Mouse (Mus musculus): ENCODE measurements around the gene Uxs1.

The Uxs1 gene

GRCm38 (mm10) chr1:43798048-43798447 is 29.6 kb downstream of the Uxs1 start:
- no peak for DNase-seq (ENCODE audit: low spot score in 2 of 2)

DNA sequence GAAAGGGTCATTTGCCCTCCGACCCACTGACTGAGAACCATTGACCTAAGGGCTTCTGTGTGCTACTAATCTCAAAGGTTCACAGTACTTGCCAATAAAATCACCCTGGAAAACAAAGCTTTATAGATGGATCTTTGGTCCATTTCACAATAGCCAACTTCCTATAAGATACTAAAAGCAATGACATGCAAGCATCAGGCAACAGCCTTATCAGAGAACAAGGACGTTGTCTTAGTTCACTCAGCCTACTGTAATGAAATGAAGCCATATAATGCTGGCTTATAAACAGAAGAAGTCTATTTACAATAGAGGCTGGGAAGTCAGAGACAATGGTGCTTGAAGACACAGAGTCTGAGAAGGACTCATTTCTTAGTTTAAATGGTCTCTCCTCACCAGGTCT is 37.8 kb downstream of the Uxs1 start:
- no peak for DNase-seq (ENCODE audit: low spot score in 2 of 2)

DNA sequence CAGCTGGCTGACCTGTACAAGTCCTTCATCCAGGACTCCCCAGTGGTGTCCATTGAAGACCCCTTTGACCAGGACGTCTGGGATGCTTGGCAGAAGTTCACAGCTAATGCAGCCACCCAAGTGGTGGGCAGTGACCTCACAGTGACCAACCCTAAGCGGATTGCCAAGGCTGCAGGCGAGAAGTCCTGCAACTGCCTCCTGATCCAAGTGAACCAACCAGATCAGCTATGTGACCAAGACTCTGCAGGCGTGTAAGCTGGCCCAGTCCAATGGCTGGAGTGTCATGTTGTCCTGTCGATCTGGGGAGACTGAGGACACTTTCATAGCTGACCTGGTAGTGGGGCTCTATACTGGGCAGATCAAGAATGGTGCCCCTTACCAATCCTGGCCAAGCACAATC is 40.9 kb downstream of the Uxs1 start:
- no peak for DNase-seq (ENCODE audit: low spot score in 2 of 2)

GRCm38 (mm10) chr1:43785316-43785715 is 42.3 kb downstream of the Uxs1 start:
- DNase-seq (ENCODE audit: low spot score in 2 of 2): no peak

- DNase-seq (ENCODE audit: low spot score in 2 of 2): no peak
These were observed 44.4 kb downstream of the Uxs1 start for GRCm38 (mm10) chr1:43783186-43783585.

DNA sequence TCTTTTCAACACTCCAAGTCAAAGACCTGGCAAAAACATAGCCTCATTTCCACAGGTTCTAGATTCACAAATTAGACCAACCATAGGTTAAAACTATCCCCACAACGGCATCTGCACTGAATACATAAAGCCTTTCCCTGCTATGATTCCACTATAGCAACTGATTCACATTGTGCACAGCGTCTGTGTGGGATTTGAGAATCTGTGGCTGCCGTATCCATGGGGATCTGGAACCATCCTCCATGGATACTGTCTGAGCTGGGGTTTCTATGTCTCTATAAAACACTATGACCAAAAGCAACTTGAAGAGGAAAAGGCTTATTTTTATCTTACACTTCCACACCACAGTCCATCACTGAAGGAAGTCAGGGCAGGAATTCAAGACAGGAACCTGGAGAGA is 44.9 kb downstream of the Uxs1 start:
- DNase-seq (ENCODE audit: low spot score in 2 of 2): no peak

GRCm38 (mm10) chr1:43781672-43782071 is 45.9 kb downstream of the Uxs1 start:
- no peak for DNase-seq (ENCODE audit: low spot score in 2 of 2)

DNA sequence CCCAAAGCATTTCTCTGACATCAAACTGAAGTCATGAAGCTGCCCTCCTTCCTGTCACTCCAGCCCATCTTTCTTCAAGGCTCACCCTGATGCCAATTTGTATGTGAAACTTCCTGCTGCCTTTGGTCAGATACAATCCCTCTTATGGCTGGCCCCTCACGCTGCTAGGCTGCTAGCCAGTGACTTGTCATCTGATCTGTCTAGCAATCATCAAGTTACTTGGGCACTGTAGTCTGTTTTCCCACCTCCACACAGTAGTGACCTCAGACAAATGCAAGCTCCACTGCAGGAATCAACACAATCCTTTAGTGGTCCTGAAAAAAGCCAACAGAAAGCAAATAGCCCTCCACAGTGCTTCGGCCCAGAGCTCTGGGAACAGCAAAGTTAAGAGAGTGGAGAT is 46.4 kb downstream of the Uxs1 start:
- no peak for DNase-seq (ENCODE audit: low spot score in 2 of 2)

- no peak for DNase-seq (ENCODE audit: low spot score in 2 of 2)
These were observed 51.5 kb downstream of the Uxs1 start for GRCm38 (mm10) chr1:43776106-43776505.

GRCm38 (mm10) chr1:43774126-43774525 is 53.5 kb downstream of the Uxs1 start:
- DNase-seq (ENCODE audit: low spot score in 2 of 2): no peak

DNA sequence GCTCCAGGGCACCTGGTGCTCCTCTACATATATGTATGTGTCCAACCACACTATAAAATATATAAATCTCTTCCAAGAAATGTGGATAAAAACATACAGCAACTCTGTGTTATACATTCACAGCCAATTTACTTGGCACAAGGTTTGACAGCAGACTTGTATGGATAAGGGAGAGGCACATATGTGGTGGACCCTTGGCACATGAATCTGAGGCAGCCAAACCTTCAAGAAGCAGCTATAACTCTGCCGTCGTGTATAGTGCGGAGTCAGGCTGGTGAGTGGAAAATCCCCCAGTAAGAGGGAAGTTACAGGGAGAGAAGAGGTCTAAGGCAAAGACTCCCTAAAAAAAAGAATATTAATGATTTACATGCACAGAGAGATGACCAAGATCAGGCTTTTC is 54.9 kb downstream of the Uxs1 start:
- DNase-seq (ENCODE audit: low spot score in 2 of 2): no peak

GRCm38 (mm10) chr1:43770032-43770431 is 57.6 kb downstream of the Uxs1 start:
- DNase-seq (ENCODE audit: low spot score in 2 of 2): no peak

DNA sequence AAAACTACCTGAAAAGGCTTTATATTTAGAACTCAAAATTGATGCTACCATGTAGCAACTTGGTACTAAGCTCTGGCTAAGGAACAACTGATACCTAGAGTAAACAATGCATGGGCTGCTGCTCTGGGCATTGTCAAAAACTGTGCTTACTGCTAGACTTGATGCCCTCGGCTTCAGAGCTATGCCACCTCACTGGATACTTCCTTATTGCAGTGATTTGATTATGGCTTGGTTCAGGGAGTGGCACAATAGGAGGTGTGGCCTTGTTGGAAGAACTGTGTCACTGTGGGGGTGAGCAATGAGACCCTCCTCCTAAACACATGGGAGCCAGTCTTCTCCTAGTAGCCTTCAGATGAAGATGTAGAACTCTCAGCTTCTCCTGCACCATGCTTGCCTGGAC is 58.3 kb downstream of the Uxs1 start:
- no peak for DNase-seq (ENCODE audit: low spot score in 2 of 2)

DNA sequence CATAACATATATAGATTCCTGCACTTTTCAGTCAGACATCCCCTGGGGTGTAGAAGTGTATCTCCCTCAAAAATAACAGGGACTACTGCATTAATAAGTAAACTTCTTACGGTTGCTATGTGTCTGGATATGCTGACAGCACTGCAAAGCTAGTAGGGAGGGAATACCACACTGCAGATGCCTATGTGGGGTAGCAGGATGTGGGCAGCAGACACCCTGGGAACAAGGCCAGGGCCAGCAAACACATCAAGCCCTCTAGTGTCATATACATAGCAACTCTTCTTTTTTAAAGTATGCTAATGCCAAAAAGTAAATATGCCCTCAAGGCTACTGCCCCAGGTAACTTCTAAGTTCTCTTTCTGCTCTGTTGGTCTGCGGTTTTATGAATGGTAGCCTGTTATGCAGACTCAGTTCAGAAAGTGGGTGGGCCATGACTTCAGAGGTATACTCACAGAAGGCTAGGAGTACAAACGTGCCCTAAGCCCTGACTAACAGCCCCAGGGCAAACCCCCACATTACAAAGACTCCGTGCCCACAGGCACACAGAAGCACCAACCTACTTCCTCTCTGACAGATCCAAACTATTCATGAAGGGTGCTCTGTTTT is 59.1 kb downstream of the Uxs1 start:
- DNase-seq (ENCODE audit: low spot score in 2 of 2): no peak

DNA sequence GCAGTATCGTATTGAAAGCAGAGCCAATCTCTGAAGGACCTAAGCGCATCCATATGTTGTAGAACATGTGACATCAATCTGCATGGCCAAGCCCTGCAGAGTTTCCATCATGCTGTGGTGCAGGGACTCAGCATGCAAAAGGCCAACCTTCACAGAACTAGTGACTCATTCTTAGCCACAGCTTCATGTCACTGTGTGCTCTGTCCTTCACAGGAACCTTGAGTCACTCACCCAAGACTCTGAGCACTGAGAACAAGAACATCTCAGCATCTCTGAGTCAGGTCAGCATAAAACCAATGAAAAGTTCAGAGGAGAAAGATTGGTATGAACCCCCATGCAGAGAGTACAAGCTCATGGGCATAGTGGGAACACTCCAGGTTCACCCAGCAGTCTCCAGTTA is 61.3 kb downstream of the Uxs1 start:
- DNase-seq (ENCODE audit: low spot score in 2 of 2): no peak

DNA sequence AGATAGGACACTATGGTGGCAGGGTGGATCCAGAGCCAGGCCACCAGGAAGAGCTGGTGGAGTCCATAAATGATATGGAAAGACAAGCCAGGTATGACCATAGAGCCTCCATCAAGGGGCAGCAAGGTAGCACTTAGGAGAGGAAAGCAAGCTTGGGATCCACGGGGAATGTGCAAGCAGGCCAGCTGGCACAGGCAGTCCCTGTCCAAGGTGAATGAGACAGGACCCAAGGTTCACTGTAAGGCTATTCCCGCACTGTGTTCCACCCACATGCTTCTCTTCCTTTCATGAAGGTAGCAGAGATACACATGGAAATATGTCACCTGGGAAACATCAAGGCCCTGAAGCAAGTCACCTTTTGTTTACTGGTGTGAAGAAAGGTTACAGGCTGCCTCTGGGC is 63.1 kb downstream of the Uxs1 start:
- DNase-seq (ENCODE audit: low spot score in 2 of 2): no peak

DNA sequence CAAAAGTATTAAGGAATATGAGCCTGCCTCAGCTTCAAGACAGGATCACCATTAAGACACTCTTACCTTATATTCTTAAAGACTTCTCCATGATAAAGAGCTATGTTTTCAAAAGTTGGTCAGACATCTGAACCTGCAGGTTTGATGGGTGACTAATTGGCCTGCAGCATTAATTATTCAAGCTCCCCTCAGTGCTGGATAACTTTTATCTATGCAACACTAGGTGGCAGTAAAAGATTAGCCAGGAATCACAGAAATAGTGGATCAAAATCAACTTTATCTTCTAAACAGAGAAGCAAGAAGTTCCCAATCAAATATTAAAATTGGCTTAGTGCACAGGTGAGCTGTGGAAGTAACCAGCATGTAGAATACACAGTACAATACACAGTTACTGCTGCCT is 67.5 kb downstream of the Uxs1 start:
- no peak for DNase-seq (ENCODE audit: low spot score in 2 of 2)

GRCm38 (mm10) chr1:43754448-43755312 is 72.9 kb downstream of the Uxs1 start:
- no peak for DNase-seq (ENCODE audit: low spot score in 2 of 2)

GRCm38 (mm10) chr1:43738519-43738894 is 89.1 kb downstream of the Uxs1 start:
- DNase-seq (ENCODE audit: low spot score in 2 of 2): no peak

DNA sequence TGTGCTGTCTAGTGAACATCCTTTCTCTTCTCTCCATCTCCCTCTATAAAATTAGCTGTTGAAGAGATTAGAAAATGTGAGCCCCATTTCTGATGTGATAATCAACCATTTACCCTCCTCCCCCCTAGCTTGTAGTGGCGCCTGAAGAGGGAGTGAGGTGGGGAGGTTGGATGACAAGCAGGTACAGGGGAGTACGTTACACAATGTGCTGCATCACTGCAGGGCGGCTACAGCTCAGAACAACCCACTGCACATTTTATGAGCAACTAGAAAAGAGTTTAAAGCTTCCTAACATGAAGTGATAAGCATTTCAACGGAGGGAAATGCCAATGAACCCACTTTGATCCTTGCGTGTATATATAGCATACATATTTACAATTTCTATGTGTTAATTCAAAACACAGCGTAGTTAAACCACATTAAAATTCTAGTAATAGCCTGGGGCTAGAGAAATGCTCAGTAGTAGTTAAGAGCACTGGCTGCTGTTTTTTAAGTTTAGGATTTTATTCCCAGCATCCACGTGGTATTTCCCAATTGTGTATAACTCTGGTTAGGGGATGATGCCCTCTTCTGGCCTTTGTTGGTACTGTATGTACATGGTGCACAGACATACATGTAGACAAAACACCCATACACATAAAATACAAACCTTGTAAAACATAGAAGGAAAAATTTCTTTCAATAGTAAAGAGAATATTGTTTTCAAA is 89.6 kb downstream of the Uxs1 start:
- DNase-seq (ENCODE audit: low spot score in 2 of 2): peak in 1 of 2 experiments; percentile 20

GRCm38 (mm10) chr1:43732657-43733056 is 94.9 kb downstream of the Uxs1 start:
- DNase-seq (ENCODE audit: low spot score in 2 of 2): no peak

GRCm38 (mm10) chr1:43732100-43732499 is 95.5 kb downstream of the Uxs1 start:
- no peak for DNase-seq (ENCODE audit: low spot score in 2 of 2)

DNA sequence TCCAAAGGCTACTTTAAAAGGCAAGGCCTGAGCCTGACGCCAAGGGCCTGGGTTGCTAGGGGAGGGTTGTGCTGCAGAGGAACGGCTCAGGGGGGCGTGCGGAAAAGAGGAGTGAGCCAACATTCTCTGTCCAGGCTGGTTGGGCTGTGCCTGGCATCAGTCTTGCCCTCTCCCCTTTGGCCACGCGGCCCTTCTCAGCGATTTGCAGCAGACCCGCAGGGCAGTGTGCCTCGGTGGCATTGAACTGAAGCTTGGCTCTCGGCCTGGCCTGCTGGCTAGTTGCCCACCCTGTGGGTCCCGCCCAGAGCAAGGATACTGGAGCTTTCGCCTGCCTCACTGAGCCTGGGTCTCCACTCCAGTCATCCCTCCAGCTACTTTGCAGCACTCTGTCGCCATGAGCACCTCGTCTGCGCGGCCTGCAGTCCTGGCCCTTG is 97.1 kb downstream of the Uxs1 start, which contains the start of gene 1500015O10Rik:
1500015O10Rik (plus strand) TSS at position 112 of the 434 bp plus-strand sequence.
- no peak for DNase-seq (ENCODE audit: low spot score in 2 of 2)
